Mouse (Mus musculus) adrenal gland, adult 2 months (tissue): ENCODE measurements around the gene P3h3. TPM values are rescaled to one million over a fixed set of nuclear protein-coding genes. Genes with fewer than 3 reads are reported as not detected.
"Not testable (repeated sequence)": the region's sequence is repeated elsewhere in the genome, so short reads cannot be mapped to it uniquely, and the experiment has no call there.

Source experiments
- DNase-seq: peaks from one replicate; pipeline ENCODE4 v3.0.0; 2021
- polyA plus RNA-seq: library from polyadenylated mRNA; depleted of rRNA; stranded (reverse); fragments of >200 nt; gene quantifications from 2 replicates; pipeline ENCODE4 v1.2.3, GENCODE M21; 2012; rRNA removed
- total RNA-seq, 2 experiments: library from RNA; stranded (reverse); gene quantifications; 2 replicates each; pipeline ENCODE4 v1.2.3; 2021

The P3h3 gene
- total and polyA plus RNA-seq, 3 experiments: 16.8 to 42.6 (median 23.6) TPM

DNA sequence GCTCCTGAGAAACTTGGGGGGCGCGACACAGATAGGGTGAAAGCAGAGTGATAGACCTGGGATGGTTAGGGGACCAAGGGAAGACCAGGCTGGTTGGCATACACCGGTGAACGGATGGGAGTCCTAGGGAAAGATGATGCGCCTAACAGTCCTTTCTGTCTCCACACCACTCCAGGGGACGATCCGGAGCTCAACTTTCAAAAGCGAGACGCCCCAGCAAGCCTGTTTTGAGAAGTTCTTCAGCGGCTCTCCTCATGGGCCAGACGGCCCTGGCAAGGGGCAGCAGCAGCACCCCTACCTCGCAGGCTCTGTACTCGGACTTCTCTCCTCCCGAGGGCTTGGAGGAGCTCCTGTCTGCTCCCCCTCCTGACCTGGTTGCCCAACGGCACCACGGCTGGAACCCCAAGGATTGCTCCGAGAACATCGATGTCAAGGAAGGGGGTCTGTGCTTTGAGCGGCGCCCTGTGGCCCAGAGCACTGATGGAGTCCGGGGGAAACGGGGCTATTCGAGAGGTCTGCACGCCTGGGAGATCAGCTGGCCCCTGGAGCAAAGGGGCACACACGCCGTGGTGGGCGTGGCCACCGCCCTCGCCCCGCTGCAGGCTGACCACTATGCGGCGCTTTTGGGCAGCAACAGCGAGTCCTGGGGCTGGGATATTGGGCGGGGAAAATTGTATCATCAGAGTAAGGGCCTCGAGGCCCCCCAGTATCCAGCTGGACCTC, 48.3 kb downstream of the P3h3 start:
- DNase-seq: peak; percentile 92

DNA sequence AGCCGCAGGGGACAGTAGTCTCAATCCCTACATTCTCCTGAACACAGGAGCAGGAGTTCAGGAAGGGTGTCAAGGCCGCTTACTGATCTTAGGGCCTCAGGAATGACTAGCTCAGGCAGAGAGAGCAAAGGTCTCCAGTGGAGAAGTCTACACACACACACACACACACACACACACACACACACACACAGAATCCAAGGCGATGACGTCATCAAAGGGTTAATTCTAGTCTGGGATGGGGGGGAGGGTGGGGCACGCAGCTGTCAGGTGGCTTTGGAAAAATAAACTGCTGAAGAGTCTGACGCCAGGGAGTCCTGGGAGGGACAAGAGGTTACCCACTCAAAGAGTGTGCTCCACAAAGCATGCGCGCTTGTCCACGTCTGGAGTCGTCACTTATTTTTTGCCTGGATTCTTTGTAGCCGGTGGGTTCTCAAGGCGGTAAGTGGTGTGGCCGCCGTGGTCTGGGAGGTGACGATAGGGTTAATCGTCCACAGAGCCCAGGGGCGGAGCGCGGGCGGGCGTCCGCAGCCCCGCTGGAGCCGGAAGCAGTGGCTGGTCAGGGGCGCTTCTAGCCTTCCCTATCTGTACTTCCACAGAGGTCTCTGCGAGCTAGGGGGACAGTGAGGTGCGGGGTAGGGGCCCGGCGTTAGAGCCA, 49.1 kb downstream of the P3h3 start, which contains the start of gene Spsb2:
TSS of gene Spsb2 (plus strand) at position 304 of the 655 bp plus-strand sequence.
- DNase-seq: peak; percentile 89

DNA sequence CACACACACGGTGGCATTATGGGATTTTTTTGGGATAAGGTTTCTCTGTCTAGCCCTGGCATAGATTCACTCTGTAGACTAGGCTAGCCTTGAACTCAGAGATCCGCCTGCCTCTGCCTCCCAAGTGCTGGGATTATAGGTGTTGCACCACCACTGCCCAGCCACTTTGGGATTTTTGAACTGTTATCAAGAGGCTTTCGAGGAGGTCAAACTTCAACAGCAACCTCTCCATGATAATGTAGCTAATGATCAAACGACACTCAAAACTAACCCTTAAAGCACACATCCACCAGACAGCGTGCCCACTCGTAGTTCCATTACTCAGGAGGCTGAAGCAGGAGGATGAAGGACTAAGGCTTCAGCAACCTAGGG, 49.6 kb downstream of the P3h3 start:
- DNase-seq: no peak

DNA sequence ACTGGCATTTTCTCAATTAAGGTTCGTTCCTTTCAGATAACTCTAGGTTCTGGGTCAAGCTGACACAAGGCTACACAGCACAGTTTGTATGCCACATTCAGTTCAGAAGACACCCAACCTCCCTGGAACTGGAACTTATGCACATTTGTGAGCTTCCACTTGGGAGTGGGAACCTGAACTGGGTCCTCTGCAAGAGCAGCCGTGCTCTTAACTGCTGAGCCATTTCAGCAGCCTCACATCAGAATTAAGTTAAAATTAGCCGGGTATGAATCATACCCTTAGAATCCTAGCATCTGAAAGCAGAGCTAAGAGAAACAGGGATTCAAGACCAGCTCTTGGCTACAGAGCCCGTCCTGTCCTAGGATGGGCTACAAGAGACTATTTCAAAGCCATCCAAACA, 50.2 kb downstream of the P3h3 start:
- DNase-seq: no peak

DNA sequence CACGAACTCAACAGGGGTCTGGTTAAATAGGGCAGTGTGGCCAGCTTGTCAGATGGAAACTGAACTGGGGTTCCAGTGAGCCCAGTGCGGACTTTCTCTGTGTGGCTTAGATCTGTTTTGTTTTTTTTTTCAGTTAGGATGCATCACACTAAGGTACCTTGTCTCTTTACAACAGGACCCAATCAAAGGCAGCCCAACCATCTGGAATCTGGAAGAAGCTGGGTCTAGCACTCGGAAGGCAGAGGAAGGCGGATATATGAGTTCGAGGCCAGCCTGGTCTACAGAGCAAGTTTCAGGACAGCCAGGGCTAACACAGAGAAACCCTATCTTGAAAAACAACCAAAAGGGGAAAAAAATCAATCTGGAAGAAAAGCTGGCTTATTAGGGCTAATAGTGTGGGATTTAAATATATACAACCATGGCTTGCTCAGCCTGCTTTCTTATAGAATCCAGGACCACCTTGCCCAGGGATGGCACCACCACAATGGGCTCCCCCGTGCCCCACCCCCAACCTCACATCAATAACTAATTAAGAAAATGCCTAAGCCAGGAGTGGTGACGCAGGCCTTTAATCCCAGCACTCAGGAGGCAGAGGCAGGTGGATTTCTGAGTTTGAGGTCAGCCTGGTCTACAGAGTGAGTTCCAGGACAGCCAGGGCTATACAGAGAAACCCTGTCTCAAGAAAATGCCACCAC, 51.0 kb downstream of the P3h3 start:
- no peak for DNase-seq

DNA sequence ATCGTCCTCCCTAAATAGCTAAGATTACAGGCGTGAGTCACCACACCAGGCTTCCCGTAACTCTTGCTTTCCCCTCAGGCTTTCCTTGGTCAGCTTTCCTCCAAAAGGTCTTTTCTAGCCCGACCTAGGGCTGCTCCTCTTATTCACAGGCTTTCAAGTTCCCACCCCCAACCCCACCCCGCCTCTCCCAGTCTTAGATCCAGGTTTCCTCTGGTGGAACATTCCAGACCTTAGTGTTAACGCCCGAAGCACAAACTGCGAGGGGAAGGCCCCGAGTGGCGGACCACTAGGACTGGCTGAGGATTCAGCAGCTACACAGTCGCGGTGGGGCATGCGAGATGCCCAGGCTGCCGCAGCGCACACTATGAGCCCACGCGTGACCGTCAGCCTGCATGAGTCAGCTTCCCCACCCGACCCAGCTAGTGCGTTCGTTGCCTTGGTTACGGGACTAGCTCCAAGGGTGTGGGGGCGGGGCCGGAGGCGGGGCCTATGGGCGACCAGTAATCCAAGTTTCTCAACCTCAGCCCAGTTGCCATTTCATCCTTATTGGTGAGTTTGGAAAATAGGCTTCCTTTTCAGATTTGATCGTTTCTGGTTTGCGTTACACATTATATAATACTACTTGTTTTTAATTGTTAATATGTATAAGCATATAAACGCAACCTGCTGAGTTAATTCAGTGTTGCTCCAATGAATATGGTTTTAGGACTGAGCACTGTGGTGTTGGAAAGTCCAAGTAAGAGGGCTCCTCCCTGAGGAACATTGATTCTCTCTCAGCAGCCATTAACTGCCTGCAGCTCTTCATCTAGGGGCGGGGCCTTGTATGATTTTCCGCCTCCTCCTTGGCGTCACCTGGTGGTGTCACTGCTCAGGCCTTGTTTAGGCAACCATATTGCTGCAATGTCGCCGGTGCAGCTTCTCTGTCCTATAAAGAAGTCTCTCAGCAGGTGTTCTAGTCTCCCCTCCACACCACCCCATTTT, 51.9 kb downstream of the P3h3 start:
- DNase-seq: peak; percentile 98

DNA sequence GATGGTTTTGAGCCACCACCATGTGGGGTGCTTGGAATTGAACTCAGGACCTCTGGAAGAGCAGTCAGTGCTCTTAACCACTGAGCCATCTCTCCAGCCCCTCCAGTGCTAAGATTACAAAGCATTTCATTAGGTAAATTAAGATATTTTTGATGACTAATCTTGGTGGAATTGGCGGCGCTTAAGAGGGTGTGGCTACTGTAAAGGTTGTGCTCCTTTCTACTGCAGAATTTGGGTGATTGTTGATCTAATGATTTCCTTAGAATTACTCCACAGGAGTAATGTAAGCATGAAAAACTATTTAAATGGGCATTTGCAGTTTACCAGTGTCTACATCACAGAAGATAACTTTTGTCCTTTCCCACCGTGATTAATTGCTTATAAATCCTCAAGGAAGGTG, 53.2 kb downstream of the P3h3 start:
- DNase-seq: no peak

DNA sequence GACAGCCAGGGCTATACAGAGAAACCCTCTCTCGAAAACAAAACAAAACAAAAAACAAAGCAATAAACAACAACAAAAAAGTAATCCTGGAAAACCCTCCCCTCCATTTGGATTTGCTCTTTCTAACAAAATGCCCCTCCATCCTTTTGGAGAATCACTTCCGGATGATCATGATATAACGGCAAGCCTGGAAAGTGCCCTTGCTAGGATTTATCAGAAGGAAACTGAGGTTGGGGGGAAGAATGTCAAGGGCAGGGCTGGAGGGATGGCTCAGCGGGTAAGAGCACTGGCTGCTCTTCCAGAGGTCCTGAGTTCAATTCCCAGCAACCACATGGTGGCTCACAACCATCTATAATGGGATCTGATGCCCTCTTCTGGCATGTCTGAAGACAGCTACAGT, 53.9 kb downstream of the P3h3 start:
- DNase-seq: not testable (repeated sequence)

DNA sequence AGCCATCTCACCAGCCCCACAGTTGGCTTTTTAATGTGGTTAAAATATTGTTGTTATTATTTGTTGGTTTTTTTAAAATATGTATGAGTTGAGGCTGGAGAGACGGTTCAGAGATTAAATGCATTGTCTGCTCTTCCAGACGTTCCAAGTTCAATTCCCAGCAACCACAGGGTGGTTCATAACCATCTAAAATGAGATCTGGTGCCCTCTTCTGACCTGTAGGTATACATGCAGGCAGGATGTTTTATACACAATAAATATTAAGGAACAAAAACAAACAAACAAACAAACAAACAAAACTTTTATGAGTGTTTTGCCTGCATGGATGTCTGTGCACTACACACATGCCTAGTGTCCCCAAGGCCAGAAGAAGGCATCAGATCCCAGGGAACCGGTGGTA, 54.5 kb downstream of the P3h3 start:
- no peak for DNase-seq

DNA sequence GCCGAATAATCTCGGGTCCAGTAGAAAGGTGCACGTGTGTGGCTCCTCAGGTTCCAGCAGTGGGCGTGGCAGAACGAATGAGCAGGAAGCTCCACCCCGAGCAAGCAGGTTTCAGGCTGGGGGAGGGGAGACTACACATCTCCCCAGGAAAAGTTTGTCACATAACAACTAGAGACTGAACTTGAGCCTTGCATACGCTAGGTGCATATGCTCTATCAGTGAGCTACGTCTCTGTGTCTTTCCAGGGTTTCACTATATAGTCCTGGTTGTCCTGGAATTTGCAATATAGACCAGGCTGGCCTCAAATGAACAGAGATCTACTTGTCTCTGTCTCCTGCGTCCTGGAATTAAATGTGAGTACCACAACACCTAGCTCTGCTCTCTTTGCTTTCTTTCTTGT, 55.2 kb downstream of the P3h3 start:
- DNase-seq: not testable (repeated sequence)

DNA sequence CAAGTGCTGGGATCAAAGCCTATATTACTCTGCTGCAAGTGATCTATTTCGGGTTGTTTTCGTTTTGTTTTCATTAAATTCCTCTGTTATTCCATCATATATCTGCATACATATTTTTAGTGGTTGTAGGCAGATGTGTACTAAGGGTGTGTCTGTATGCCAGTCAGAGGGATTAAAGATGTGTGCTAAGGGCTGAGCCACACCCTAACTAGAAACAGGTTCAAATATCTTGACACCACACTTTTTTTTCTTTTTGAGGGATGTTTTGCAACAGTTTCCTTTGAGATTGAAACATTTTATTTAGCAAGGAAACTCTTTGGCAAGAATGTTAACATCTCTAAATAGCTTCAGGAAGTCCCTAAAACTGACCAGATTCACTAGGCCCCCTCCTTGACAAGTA, 61.4 kb downstream of the P3h3 start:
- no peak for DNase-seq

DNA sequence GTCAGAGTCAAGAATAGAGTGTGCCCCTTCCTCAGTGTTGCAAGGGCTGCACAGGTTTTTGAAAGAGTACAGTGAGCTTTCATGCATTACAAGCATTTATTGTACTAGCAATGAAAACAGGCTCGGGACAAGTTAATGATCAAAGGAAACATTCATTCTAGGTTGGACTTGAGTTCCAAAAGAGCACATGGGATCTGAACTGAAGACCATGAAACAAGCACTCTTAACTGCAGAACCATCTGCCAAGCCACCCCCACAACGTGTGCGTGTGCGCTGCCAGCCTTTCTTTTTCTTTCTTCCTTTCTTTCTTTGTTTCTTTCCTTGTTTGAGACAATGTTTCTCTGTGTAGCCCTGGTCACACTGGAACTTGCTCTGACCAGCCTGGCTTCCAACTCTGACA, 61.8 kb downstream of the P3h3 start:
- no peak for DNase-seq

DNA sequence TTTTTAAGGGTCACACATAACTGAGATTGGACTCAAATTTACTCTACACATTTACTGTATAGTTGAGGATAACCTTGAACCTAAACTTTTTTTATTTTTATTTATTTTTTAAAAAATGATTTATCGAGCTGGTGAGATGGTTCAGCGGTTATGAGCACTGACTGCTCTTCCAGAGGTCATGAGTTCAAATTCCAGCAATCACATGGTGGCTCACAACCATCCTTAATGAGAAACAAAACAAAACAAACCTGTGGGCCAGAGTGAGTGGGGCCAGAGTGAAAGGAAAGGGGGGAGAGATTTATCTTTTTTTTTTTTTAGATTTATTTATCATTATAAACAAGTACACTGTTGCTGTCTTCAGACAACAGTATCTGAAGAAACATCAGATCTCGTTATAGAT, 65.6 kb downstream of the P3h3 start:
- DNase-seq: no peak

Other genes starting within 250 kb of the P3h3 start
- gene C1s2, start 221.7 kb downstream of the P3h3 start, total RNA-seq: 1 to 10 TPM; 1.5 to 2.6 TPM
- gene C1s2, start 221.7 kb downstream of the P3h3 start, polyA plus RNA-seq: not detected in 2 replicates
- gene Lpcat3, start 194.7 kb downstream of the P3h3 start, total RNA-seq: 100 to 1,000 TPM in 1 of 2 experiments, 10 to 100 TPM in 1; 92.1 to 138 TPM
- gene Lpcat3, start 194.7 kb downstream of the P3h3 start, polyA plus RNA-seq: 141 and 155 TPM in 2 replicates
- gene Emg1, start 145.6 kb downstream of the P3h3 start, total RNA-seq: 10 to 100 TPM; 80.6 to 82.6 TPM
- gene Emg1, start 145.6 kb downstream of the P3h3 start, polyA plus RNA-seq: 16.6 and 17.0 TPM in 2 replicates
- gene Phb2, start 145.4 kb downstream of the P3h3 start, total RNA-seq: 100 to 1,000 TPM; 286 to 294 TPM
- 128 and 181 TPM in 2 replicates for gene Phb2, start 145.4 kb downstream of the P3h3 start, polyA plus RNA-seq
- 10 to 100 TPM in 1 of 2 experiments, 1 to 10 TPM in 1; 6.5 to 11.2 TPM for gene Ptpn6, start 119.0 kb downstream of the P3h3 start, total RNA-seq
- 6.1 and 6.8 TPM in 2 replicates for gene Ptpn6, start 119.0 kb downstream of the P3h3 start, polyA plus RNA-seq
- 100 to 1,000 TPM; 357 to 360 TPM for gene Grcc10, start 116.4 kb downstream of the P3h3 start, total RNA-seq
- 233 and 246 TPM in 2 replicates for gene Grcc10, start 116.4 kb downstream of the P3h3 start, polyA plus RNA-seq
- not detected for gene Gm45234, start 101.7 kb downstream of the P3h3 start, total RNA-seq
- not detected in 2 replicates for gene Gm45234, start 101.7 kb downstream of the P3h3 start, polyA plus RNA-seq
- gene Atn1, start 101.2 kb downstream of the P3h3 start, total RNA-seq: 10 to 100 TPM; 76.8 to 86.3 TPM
- gene Atn1, start 101.2 kb downstream of the P3h3 start, polyA plus RNA-seq: 73.3 and 110 TPM in 2 replicates
- 10 to 100 TPM; 12.4 to 35.9 TPM for gene Eno2, start 88.1 kb downstream of the P3h3 start, total RNA-seq
- 8.3 and 16.5 TPM in 2 replicates for gene Eno2, start 88.1 kb downstream of the P3h3 start, polyA plus RNA-seq
- under 1 TPM; 0.29 to 0.38 TPM for gene Lrrc23, start 78.0 kb downstream of the P3h3 start, total RNA-seq
- gene Lrrc23, start 78.0 kb downstream of the P3h3 start, polyA plus RNA-seq: 0.16 and 0.32 TPM in 2 replicates
- gene Spsb2, start 49.1 kb downstream of the P3h3 start, total RNA-seq: 10 to 100 TPM; 19.6 to 28.0 TPM
- gene Spsb2, start 49.1 kb downstream of the P3h3 start, polyA plus RNA-seq: 34.0 and 40.0 TPM in 2 replicates
- gene Tpi1, start 43.5 kb downstream of the P3h3 start, total RNA-seq: 100 to 1,000 TPM; 385 to 502 TPM
- gene Tpi1, start 43.5 kb downstream of the P3h3 start, polyA plus RNA-seq: 237 and 285 TPM in 2 replicates
- gene Usp5, start 28.3 kb downstream of the P3h3 start, total RNA-seq: 100 to 1,000 TPM; 103 to 132 TPM
- 102 and 111 TPM in 2 replicates for gene Usp5, start 28.3 kb downstream of the P3h3 start, polyA plus RNA-seq
- 1 to 10 TPM; 2.2 to 3.9 TPM for gene Cdca3, start 28.2 kb downstream of the P3h3 start, total RNA-seq
- 5.9 and 8.6 TPM in 2 replicates for gene Cdca3, start 28.2 kb downstream of the P3h3 start, polyA plus RNA-seq
- 10 to 100 TPM in 1 of 2 experiments, 1 to 10 TPM in 1; 6.7 to 12.2 TPM for gene Gnb3, start 17.5 kb downstream of the P3h3 start, total RNA-seq
- 9.2 and 11.9 TPM in 2 replicates for gene Gnb3, start 17.5 kb downstream of the P3h3 start, polyA plus RNA-seq
- gene Gpr162, start 6.2 kb upstream of the P3h3 start, total RNA-seq: 1 to 10 TPM; 1.1 to 2.5 TPM
- gene Gpr162, start 6.2 kb upstream of the P3h3 start, polyA plus RNA-seq: 1.9 and 2.4 TPM in 2 replicates
- gene Cd4, start 30.5 kb upstream of the P3h3 start, total RNA-seq: under 1 TPM; 0.31 to 0.55 TPM
- 0.52 and 0.61 TPM in 2 replicates for gene Cd4, start 30.5 kb upstream of the P3h3 start, polyA plus RNA-seq
- gene Lag3, start 54.0 kb upstream of the P3h3 start, total RNA-seq: 1 to 10 TPM; 1.1 to 1.5 TPM
- 2.1 and 2.5 TPM in 2 replicates for gene Lag3, start 54.0 kb upstream of the P3h3 start, polyA plus RNA-seq
- 100 to 1,000 TPM; 828 to 858 TPM for gene Ptms, start 62.4 kb upstream of the P3h3 start, total RNA-seq
- gene Ptms, start 62.4 kb upstream of the P3h3 start, polyA plus RNA-seq: 2,208 and 2,873 TPM in 2 replicates
- 100 to 1,000 TPM; 269 to 320 TPM for gene Mlf2, start 73.6 kb upstream of the P3h3 start, total RNA-seq
- gene Mlf2, start 73.6 kb upstream of the P3h3 start, polyA plus RNA-seq: 390 and 451 TPM in 2 replicates
- gene Cops7a, start 107.8 kb upstream of the P3h3 start, total RNA-seq: 100 to 1,000 TPM; 128 to 152 TPM
- 220 and 384 TPM in 2 replicates for gene Cops7a, start 107.8 kb upstream of the P3h3 start, polyA plus RNA-seq
- 1 to 10 TPM in 1 of 2 experiments, under 1 TPM in 1; 0.89 to 2.0 TPM for gene Pianp, start 138.9 kb upstream of the P3h3 start, total RNA-seq
- gene Pianp, start 138.9 kb upstream of the P3h3 start, polyA plus RNA-seq: 4.2 and 9.0 TPM in 2 replicates
- gene Zfp384, start 151.4 kb upstream of the P3h3 start, total RNA-seq: 10 to 100 TPM; 38.5 to 56.9 TPM
- 70.6 and 98.2 TPM in 2 replicates for gene Zfp384, start 151.4 kb upstream of the P3h3 start, polyA plus RNA-seq
- 10 to 100 TPM; 51.0 to 60.6 TPM for gene Ing4, start 182.0 kb upstream of the P3h3 start, total RNA-seq
- gene Ing4, start 182.0 kb upstream of the P3h3 start, polyA plus RNA-seq: 35.5 and 37.4 TPM in 2 replicates
- gene Acrbp, start 191.9 kb upstream of the P3h3 start, total RNA-seq: 10 to 100 TPM in 1 of 2 experiments, 1 to 10 TPM in 1; 4.4 to 12.2 TPM
- 14.0 and 15.9 TPM in 2 replicates for gene Acrbp, start 191.9 kb upstream of the P3h3 start, polyA plus RNA-seq
- gene Lpar5, start 210.2 kb upstream of the P3h3 start, total RNA-seq: under 1 TPM; 0.61 to 0.83 TPM
- gene Lpar5, start 210.2 kb upstream of the P3h3 start, polyA plus RNA-seq: 3.1 and 4.3 TPM in 2 replicates
- 100 to 1,000 TPM; 139 to 156 TPM for gene Chd4, start 238.2 kb upstream of the P3h3 start, total RNA-seq
- gene Chd4, start 238.2 kb upstream of the P3h3 start, polyA plus RNA-seq: 54.1 and 58.1 TPM in 2 replicates